Mouse (Mus musculus): ENCODE results near the gene Cd207.
A peak's percentile ranks its signal among the peaks of the same experiment; 100 is the strongest.

DNA sequence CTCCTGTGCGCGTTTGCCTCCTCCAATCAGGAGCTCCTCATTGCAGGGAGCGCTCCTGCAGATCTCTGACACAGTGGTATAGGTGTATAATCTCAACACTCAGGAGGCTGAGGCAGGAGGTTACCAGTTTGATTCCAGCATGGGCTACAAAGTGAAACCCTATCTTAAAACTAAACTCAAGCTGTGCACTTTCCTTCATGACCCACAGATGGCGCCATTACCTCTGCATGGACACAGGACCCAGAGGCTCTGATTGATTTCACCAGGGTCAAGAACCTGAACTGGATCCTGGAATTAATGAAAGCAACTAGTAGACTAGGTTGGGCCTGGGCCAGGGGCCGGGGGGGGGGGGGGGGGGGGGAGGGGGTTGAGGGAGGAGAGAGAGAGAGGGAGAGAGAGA, 12.6 kb upstream of the Cd207 start:
- TF ChIP-seq CTCF (IDR thresholded peaks at IDR 0.05; ENCODE audit: low read depth) (peak; percentile 83), EP300 (IDR thresholded peaks at IDR 0.05; ENCODE audit: low read depth) (no peak)

Measured in liver, postnatal 0 days (tissue).